Mouse (Mus musculus) midbrain, embryonic 12.5 days (tissue): Measurements from ENCODE around the gene Rela. TPM values are rescaled to one million over a fixed set of nuclear protein-coding genes. Genes with fewer than 3 reads are reported as not detected.

Experiments used
- ATAC-seq: fragments of 200-750 bp; cut with Nextera tagmentation; 2 replicates; pipeline ENCODE4 v1.8.0; 2017; ENCODE audit warnings: low read depth, moderate TSS enrichment, moderate library complexity; ENCODE audit not compliant: low FRiP score
- H3K27ac ChIP-seq: fragments of 300-500 bp; sonication (generic); replicated peaks from 2 replicates; pipeline ENCODE4 v1.5.1; 2016; ENCODE audit warnings: mild to moderate bottlenecking
- H3K27me3 ChIP-seq: fragments of 300-500 bp; sonication (generic); 2 replicates; pipeline ENCODE4 v1.6.1; 2016; ENCODE audit warnings: mild to moderate bottlenecking
- H3K36me3 ChIP-seq: fragments of 300-500 bp; sonication (generic); 2 replicates; pipeline ENCODE4 v1.6.1; 2016
- H3K4me1 ChIP-seq: fragments of 300-500 bp; sonication (generic); 2 replicates; pipeline ENCODE4 v1.6.1; 2016
- H3K4me2 ChIP-seq: fragments of 300-500 bp; sonication (generic); replicated peaks from 2 replicates; pipeline ENCODE4 v1.6.1; 2016; ENCODE audit warnings: mild to moderate bottlenecking, moderate library complexity
- H3K4me3 ChIP-seq: fragments of 300-500 bp; sonication (generic); 2 replicates; pipeline ENCODE4 v1.5.1; 2016; ENCODE audit warnings: mild to moderate bottlenecking
- H3K9ac ChIP-seq: fragments of 300-500 bp; sonication (generic); replicated peaks from 2 replicates; pipeline ENCODE4 v1.6.1; 2016; ENCODE audit warnings: mild to moderate bottlenecking, moderate library complexity
- H3K9me3 ChIP-seq: fragments of 300-500 bp; sonication (generic); 2 replicates; pipeline ENCODE4 v1.6.1; 2016; ENCODE audit warnings: mild to moderate bottlenecking
- WGBS: fragments of 180-500 bp; shearing (Covaris S2); methylation state at CpG from one replicate; pipeline ENCODE4 v1.1.7; 2016; 5-methylcytosine and 5-hydroxymethylcytosine counted together
- polyA plus RNA-seq: library from polyadenylated mRNA; unstranded; fragments of >200 nt; fragmentation: Nextera tagmentation; extraction: Ambion mirVana; gene quantifications from 2 replicates; pipeline ENCODE4 v1.2.1, GENCODE M21; 2016

Rela gene
- polyA plus RNA-seq, 1 experiment from 2014 or later, result 37.6 TPM

DNA sequence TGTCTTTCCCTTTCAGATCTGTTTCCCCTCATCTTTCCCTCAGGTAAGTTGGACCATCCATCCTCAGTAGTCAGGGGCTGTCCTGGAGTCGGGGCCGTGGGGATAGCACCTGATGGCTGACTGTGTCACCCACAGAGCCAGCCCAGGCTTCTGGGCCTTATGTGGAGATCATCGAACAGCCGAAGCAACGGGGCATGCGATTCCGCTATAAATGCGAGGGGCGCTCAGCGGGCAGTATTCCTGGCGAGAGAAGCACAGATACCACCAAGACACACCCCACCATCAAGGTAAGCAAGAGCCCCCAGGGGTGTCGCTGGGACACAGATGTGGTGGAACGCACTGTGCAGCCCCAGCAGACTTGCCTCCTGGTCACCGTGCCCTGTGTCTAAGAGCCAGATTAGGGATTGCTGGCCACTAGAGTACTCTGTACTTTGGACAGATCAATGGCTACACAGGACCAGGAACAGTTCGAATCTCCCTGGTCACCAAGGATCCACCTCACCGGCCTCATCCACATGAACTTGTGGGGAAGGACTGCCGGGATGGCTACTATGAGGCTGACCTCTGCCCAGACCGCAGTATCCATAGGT is 1.2 kb downstream of the Rela start:
- Histone ChIP-seq H3K4me3 (peak overlapping the region; percentile 84), H3K27ac (peak overlapping the region; percentile 79), H3K4me1 (peaks cover 16% of the 10 kb centered on the region), H3K4me2 (peak overlapping the region; percentile 72), H3K9me3 (no peaks in the 10 kb centered on the region), H3K27me3 (no peaks in the 10 kb centered on the region), H3K9ac (peak overlapping the region; percentile 84; the same call in 1 of the 2 replicates), H3K36me3 (peaks cover 47% of the 10 kb centered on the region)
- WGBS, result 92% methylated on average over 18 of the region's 18 CpGs
- no peak for ATAC-seq

DNA sequence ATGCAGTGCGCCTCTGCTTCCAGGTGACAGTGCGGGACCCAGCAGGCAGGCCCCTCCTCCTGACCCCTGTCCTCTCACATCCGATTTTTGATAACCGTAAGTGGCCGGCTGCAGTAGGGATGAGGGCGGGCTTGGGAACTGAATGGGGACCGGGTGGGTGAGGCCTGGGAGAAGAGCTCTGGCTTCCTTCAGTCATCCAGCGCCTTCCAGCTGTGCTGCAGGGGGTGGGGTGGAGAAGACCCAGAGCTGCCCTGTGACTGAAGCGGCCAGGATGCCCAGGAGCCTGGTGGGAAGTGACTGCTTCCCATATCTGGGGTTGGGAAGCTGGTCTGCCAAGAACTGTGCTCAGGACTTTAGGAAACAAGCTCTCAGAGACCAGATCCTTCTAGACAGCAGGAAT is 3.1 kb downstream of the Rela start:
- WGBS, result 77% methylated on average over 9 of the region's 9 CpGs
- peaks cover 65% of the 10 kb centered on the region for H3K36me3 ChIP-seq
- H3K9me3 ChIP-seq, result no peaks in the 10 kb centered on the region
- peaks cover 16% of the 10 kb centered on the region for H3K4me1 ChIP-seq
- H3K4me3 ChIP-seq, result no peak overlapping the region
- no peak overlapping the region for H3K4me2 ChIP-seq
- H3K27ac ChIP-seq, result no peak overlapping the region
- no peak overlapping the region for H3K9ac ChIP-seq
- ATAC-seq, result no peak
- H3K27me3 ChIP-seq, result no peaks in the 10 kb centered on the region

DNA sequence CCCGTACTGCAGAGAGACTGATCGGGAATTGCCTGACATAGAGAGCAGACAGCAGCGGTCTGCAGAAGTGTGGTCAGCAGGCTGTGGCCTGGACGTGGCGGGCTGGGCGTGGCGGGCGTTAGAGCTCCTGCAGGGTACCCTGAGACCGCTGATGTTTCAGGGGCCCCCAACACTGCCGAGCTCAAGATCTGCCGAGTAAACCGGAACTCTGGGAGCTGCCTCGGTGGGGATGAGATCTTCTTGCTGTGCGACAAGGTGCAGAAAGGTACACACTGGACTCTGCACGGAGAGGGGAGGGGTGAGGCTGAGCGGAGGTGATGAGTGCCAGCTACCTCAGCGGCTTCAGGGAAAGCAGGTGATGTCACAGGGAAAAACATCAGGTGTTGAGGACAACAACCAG is 3.7 kb downstream of the Rela start:
- no peaks in the 10 kb centered on the region for H3K27me3 ChIP-seq
- no peak for ATAC-seq
- WGBS, result 96% methylated on average over 17 of the region's 17 CpGs

DNA sequence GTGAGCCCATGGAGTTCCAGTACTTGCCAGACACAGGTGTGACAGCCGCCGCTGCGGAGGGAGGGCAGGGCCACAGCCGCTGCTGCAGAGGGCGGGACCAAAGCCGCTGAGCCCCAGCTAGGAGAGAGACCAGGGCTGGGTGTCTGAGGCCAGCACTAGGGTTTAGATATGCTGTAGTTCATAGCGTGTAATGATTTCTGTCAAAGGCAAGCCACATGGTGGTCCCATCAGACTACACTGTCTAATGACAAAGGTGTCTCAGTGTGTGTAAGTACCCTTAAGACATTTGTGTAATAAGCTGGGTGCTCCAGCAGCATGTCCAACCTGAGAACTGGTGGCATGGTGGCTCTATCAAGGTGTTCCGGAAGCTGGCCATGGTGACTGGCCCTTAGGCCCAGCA is 4.4 kb downstream of the Rela start:
- no peaks in the 10 kb centered on the region for H3K27me3 ChIP-seq
- H3K27ac ChIP-seq, result no peak overlapping the region
- ATAC-seq, result no peak
- 94% methylated on average over 8 of the region's 8 CpGs for WGBS
- H3K4me1 ChIP-seq, result peaks cover 13% of the 10 kb centered on the region
- no peak overlapping the region for H3K4me3 ChIP-seq
- H3K36me3 ChIP-seq, result peaks cover 76% of the 10 kb centered on the region
- H3K4me2 ChIP-seq, result no peak overlapping the region
- no peaks in the 10 kb centered on the region for H3K9me3 ChIP-seq
- no peak overlapping the region for H3K9ac ChIP-seq

More for the DNA sequence above, 3.7 kb downstream of the Rela start:
- H3K9ac ChIP-seq, result no peak overlapping the region
- H3K9me3 ChIP-seq, result no peaks in the 10 kb centered on the region
- H3K4me3 ChIP-seq, result no peak overlapping the region
- peaks cover 16% of the 10 kb centered on the region for H3K4me1 ChIP-seq
- no peak overlapping the region for H3K27ac ChIP-seq
- no peak overlapping the region for H3K4me2 ChIP-seq
- H3K36me3 ChIP-seq, result peaks cover 72% of the 10 kb centered on the region

DNA sequence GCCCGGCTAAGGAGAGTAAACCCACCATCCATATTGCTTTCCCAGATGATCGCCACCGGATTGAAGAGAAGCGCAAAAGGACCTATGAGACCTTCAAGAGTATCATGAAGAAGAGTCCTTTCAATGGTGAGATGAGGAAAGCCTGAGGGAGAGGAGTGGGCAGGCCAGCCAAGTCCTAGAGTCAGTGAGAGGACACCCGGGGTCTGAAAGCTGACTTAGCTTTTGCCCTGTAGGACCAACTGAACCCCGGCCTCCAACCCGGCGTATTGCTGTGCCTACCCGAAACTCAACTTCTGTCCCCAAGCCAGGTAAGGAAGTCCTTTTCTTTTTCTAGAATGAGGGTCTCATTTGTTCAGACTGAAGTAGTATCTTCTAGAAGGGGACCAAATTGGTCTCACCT is 8.0 kb downstream of the Rela start:
- H3K27me3 ChIP-seq, result no peaks in the 10 kb centered on the region
- no peak for ATAC-seq
- no peaks in the 10 kb centered on the region for H3K9me3 ChIP-seq
- WGBS, result 98% methylated on average over 9 of the region's 9 CpGs
- no peak overlapping the region for H3K27ac ChIP-seq
- no peak overlapping the region for H3K4me3 ChIP-seq
- no peak overlapping the region for H3K4me2 ChIP-seq
- peaks cover 12% of the 10 kb centered on the region for H3K4me1 ChIP-seq
- H3K36me3 ChIP-seq, result peaks cover 74% of the 10 kb centered on the region
- H3K9ac ChIP-seq, result no peak overlapping the region

DNA sequence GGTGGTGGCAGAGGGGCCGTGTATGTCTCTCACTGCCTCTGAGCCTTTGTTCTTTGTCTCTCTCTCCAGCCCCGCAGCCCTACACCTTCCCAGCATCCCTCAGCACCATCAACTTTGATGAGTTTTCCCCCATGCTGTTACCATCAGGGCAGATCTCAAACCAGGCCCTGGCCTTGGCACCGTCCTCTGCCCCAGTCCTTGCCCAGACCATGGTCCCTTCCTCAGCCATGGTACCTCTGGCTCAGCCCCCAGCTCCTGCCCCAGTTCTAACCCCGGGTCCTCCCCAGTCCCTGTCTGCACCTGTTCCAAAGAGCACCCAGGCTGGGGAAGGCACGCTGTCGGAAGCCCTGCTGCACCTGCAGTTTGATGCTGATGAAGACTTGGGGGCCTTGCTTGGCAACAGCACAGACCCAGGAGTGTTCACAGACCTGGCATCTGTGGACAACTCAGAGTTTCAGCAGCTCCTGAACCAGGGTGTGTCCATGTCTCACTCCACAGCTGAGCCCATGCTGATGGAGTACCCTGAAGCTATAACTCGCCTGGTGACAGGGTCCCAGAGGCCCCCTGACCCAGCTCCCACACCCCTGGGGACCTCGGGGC is 9.5 kb downstream of the Rela start:
- no peak overlapping the region for H3K4me2 ChIP-seq
- no peak overlapping the region for H3K4me3 ChIP-seq
- H3K9ac ChIP-seq, result no peak overlapping the region
- no peak for ATAC-seq
- H3K27me3 ChIP-seq, result peaks cover 7% of the 10 kb centered on the region; the same call in 1 of the 2 replicates
- H3K36me3 ChIP-seq, result peaks cover 63% of the 10 kb centered on the region
- peaks cover 12% of the 10 kb centered on the region for H3K4me1 ChIP-seq
- H3K9me3 ChIP-seq, result no peaks in the 10 kb centered on the region
- no peak overlapping the region for H3K27ac ChIP-seq
- WGBS, result 91% methylated on average over 8 of the region's 8 CpGs

DNA sequence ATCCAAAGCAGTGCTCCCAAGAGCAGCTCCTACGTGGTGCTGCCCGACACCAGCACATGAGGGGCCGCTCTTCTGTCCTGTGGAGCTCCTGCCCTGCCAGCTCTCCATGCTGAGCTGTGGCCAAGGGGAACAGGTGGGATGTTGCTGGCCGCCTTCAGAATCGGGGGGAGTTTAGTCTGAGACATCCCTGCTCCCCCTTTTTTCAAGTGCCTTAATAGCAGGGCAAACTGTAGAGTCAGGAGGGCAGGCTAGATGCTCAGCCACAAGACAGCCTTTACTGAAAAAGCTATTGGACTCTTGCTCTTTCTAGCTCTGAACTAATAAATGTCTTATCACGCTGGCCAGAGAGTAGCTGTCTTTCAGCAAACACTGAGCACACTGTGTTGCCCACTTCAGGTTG is 10.5 kb downstream of the Rela start:
- peaks cover 12% of the 10 kb centered on the region for H3K4me1 ChIP-seq
- peaks cover 56% of the 10 kb centered on the region for H3K36me3 ChIP-seq
- no peaks in the 10 kb centered on the region for H3K9me3 ChIP-seq
- ATAC-seq, result no peak
- peaks cover 16% of the 10 kb centered on the region for H3K27me3 ChIP-seq
- H3K27ac ChIP-seq, result peak overlapping the region; percentile 69; the same call in 1 of the 2 replicates
- H3K9ac ChIP-seq, result no peak overlapping the region
- 93% methylated on average over 6 of the region's 6 CpGs for WGBS
- no peak overlapping the region for H3K4me2 ChIP-seq
- H3K4me3 ChIP-seq, result no peak overlapping the region

DNA sequence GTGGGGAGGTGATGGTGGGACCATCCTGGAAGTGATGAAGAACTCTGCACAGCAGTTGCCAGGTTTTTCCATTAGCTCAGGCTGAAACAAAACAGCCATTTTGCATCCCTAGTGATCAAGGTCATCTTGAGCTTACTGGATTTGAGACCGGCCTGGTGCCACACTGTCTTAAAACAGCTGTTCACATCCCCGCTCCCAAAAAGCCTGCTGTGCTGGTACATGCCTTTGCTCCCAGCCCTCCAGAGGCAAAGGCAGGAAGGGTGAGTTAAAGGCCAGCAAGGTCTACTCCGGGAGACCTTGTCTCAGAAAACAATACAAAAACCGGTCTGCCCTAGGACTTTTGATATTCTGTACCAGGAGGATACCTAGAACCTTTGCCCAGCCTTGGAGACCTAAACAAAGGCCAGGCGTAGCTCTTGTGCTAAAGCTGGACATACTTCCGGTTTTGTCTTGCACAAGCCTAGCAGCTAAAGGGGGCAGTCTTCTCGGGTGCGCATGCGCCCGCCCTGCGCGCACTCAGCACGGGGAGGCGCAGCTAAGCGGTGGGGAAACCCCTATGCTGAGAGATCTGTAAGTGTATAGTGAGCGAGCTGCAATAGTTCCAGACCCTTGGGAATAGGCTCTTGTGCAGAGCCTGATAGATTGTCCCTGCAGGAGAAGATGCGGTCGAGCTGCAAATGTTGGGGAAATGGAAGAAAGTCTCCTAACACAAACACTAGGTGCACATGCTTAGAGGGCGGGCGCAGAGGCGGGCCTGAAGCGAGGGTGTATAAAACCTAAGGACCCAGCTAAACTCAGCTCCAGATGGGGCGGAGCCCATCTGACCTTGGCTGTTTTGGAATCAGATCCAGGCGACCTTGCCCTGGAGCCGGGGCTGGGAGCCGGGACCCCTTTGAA is 11.4 kb downstream of the Rela start:
- peak; percentile 78 for ATAC-seq
- Histone ChIP-seq H3K9me3 (no peaks in the 10 kb centered on the region), H3K27me3 (peaks cover 24% of the 10 kb centered on the region), H3K4me3 (peak overlapping the region; percentile 26), H3K36me3 (peaks cover 49% of the 10 kb centered on the region), H3K9ac (peak overlapping the region; percentile 48), H3K27ac (peak overlapping the region; percentile 69), H3K4me2 (peak overlapping the region; percentile 61), H3K4me1 (peaks cover 12% of the 10 kb centered on the region)
- WGBS, result 15% methylated on average over 26 of the region's 26 CpGs

DNA sequence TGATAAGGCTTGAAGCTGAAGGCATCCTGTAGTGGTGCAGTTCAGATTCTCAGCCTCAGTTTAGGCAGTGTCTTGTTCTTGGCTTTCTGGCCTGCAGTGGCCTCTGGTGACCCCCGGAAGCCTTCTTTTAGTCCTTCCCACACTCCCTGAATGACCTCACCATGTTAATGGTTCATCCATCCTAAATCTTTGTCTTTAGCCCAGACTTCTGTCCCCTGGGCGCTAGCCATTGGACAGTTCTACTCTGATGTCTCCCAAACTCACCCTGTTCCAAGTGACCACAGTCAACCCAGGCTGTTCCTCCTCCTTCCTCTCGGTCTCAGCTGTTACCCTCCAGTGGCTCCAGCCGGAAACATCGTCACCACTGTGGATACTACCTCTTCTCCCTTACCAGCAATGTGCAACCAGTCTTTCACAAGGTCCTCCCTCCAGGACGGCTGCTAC is 12.0 kb downstream of the Rela start:
- H3K9ac ChIP-seq, result peak overlapping the region; percentile 48
- H3K36me3 ChIP-seq, result peaks cover 42% of the 10 kb centered on the region
- H3K4me3 ChIP-seq, result no peak overlapping the region; the same call in 1 of the 2 replicates
- H3K9me3 ChIP-seq, result no peaks in the 10 kb centered on the region
- peak overlapping the region; percentile 69 for H3K27ac ChIP-seq
- H3K4me2 ChIP-seq, result peak overlapping the region; percentile 61
- H3K4me1 ChIP-seq, result peaks cover 19% of the 10 kb centered on the region
- peaks cover 31% of the 10 kb centered on the region for H3K27me3 ChIP-seq
- peak; percentile 9; the same call in 1 of the 2 replicates for ATAC-seq
- WGBS, result 74% methylated on average over 6 of the region's 6 CpGs

DNA sequence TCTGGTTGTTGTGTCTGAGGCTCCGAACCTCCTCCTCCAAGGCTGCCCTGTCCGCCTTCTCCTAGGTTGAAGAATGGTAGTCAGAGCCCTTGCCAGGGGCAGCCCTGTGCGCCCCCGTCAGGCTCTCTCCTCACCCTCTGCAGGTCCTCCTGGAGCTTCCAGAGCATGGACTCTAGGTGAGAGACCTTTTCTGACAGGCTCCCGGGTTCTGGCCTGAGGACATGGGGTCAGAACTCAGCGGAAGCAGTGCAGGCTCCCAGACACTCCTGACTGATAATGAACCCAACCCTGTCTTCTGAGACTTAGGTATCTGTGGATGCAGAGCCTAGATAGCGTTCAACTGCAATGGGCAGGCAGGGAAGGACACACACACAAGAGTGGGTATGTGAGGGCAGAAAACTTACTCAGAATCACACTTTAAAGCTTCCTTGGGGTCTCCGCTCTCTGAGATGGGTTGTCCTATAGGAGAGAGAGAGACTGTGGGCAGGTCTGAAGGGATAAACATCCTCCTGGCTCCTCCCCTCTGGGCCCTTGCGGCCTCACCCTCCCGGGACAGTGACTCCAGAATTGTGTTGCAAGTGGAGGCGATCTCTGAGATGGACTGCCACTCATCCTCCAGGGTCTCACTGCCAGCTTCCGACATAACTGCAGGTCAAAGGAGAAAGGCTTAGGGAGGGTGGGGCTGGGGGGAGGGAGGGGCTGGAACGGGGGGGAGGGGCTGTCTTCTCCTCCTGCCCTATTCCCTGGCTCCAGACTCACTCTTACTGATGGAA is 14.4 kb downstream of the Rela start:
- no peak overlapping the region for H3K4me2 ChIP-seq
- H3K27me3 ChIP-seq, result peaks cover 55% of the 10 kb centered on the region
- no peak overlapping the region for H3K4me3 ChIP-seq
- WGBS, result 58% methylated on average over 13 of the region's 13 CpGs
- H3K9me3 ChIP-seq, result no peaks in the 10 kb centered on the region
- no peak overlapping the region for H3K9ac ChIP-seq
- peaks cover 20% of the 10 kb centered on the region for H3K36me3 ChIP-seq
- no peak for ATAC-seq
- H3K4me1 ChIP-seq, result peaks cover 28% of the 10 kb centered on the region
- no peak overlapping the region for H3K27ac ChIP-seq

DNA sequence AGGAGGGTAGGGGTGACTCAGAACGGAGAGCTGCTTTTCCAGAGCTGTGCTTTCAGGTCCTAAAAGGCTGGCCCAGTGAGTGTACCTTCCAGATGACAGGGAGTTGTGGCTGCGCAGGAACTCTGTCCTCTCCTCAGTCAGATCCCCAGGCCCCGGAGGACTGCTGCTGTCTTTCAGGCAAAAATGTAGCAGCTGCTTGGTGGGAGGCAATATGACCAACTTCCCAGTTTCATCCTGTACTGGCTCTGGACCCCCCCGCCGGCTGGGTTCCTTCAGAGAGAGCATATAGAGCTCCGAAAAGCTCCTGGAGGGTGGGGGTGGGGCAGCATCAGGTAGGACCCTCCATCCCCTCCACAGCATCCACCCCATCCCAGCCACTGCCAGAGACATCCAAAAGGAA is 15.3 kb downstream of the Rela start:
- peaks cover 56% of the 10 kb centered on the region for H3K27me3 ChIP-seq
- no peak overlapping the region for H3K4me3 ChIP-seq
- H3K4me2 ChIP-seq, result no peak overlapping the region
- H3K27ac ChIP-seq, result no peak overlapping the region
- H3K4me1 ChIP-seq, result peaks cover 28% of the 10 kb centered on the region
- peaks cover 11% of the 10 kb centered on the region for H3K36me3 ChIP-seq
- H3K9me3 ChIP-seq, result no peaks in the 10 kb centered on the region
- no peak overlapping the region for H3K9ac ChIP-seq
- no peak for ATAC-seq
- WGBS, result 73% methylated on average over 6 of the region's 6 CpGs
